Mouse (Mus musculus) liver, adult 2 months (tissue): ENCODE results near the gene Msi1.

Experiments used
- CTCF ChIP-seq: fragments of 200-500 bp; IDR thresholded peaks from 2 replicates; pipeline ENCODE4 v1.5.1; 2011; ENCODE audit warnings: low read depth, low read length, control low read depth
- POLR2A ChIP-seq: fragments of 200-500 bp; IDR thresholded peaks from 2 replicates; pipeline ENCODE4 v1.6.1; 2011; ENCODE audit warnings: low read length, control low read depth; ENCODE audit not compliant: insufficient read depth; ENCODE audit errors: extremely low read depth

- no peak for TF ChIP-seq CTCF
- TF ChIP-seq POLR2A, result no peak
Observed at GRCm38 (mm10) chr5:115469791-115470190, 40.4 kb downstream of the Msi1 start.
